In genomic region chr12:31920464-31921405, GRCm38 (mm10) we compare ENCODE assay signal across 12 mouse cellular contexts. TPM values are rescaled to one million over a fixed set of nuclear protein-coding genes. Genes with fewer than 3 reads are reported as not detected.
DNase-seq lines count a peak whose midpoint lies in the region; ATAC-seq and TF ChIP-seq lines count a peak whose summit lies in the region.
"Had no signal": no experiment of that assay in that cellular context is flagged by ENCODE, and none has a peak within 500 bp of the region (broad histone marks: within the 10 kb centered on the region; RNA-seq: fewer than 3 reads in every experiment).

No protein-coding gene starts in this region.

- TF ChIP-seq POLR2A in MEL (IDR thresholded peaks at IDR 0.05; ENCODE audit: control insufficient read depth in 1 of 2, insufficient read depth in 1 of 2, low read depth in 1 of 2, low read length in 2 of 2, poor library complexity in 1 of 2): no peak

- H3K27ac ChIP-seq in kidney, embryonic 15.5 days: no peak overlapping the region
- H3K27ac ChIP-seq in MEL (ENCODE audit: control insufficient read depth, low read depth, low read length): no peak overlapping the region
- H3K27ac ChIP-seq in intestine, postnatal 0 days (ENCODE audit: low read depth, low read length): peak overlapping the region; percentile 22; the same call in 1 of the 2 replicates
- H3K27ac ChIP-seq in liver, embryonic 16.5 days (ENCODE audit: low read length): no peak overlapping the region
- H3K27ac ChIP-seq: heart, embryonic 15.5 days had no signal

- no peak overlapping the region for H3K4me3 ChIP-seq in kidney, embryonic 15.5 days (replicated peaks)
- no peak overlapping the region for H3K4me3 ChIP-seq in MEL (ENCODE audit: control insufficient read depth in 1 of 2, insufficient read depth in 1 of 2, low read depth in 2 of 2, low read length in 2 of 2)
- no peak overlapping the region for H3K4me3 ChIP-seq in intestine, postnatal 0 days (ENCODE audit: low read depth, low read length)
- H3K4me3 ChIP-seq in liver, embryonic 16.5 days (ENCODE audit: low read depth, low read length): no peak overlapping the region
- H3K4me3 ChIP-seq: heart, embryonic 15.5 days had no signal

- TF ChIP-seq CTCF in MEL (IDR thresholded peaks at IDR 0.05 in 2 of 3, conservative IDR thresholded peaks at IDR 0.05 in 1 of 3; ENCODE audit: control insufficient read depth in 1 of 3, insufficient read depth in 1 of 3, low read depth in 2 of 3, low read length in 3 of 3, poor library complexity in 1 of 3, severe bottlenecking in 1 of 3): no peak
- TF ChIP-seq CTCF in intestine, postnatal 0 days (IDR thresholded peaks at IDR 0.05; ENCODE audit: low read depth): no peak

- H3K4me2 ChIP-seq in kidney, embryonic 15.5 days: no peak overlapping the region
- H3K4me2 ChIP-seq in intestine, postnatal 0 days (replicated peaks; ENCODE audit: low read depth): no peak overlapping the region; the same call in 1 of the 2 replicates
- no peak overlapping the region for H3K4me2 ChIP-seq in liver, embryonic 16.5 days (ENCODE audit: low read depth, low read length)
- H3K4me2 ChIP-seq: heart, embryonic 15.5 days had no signal

- 74% methylated on average over 18 of the region's 18 CpGs for WGBS in kidney, embryonic 15.5 days
- WGBS in intestine, postnatal 0 days: 67% methylated on average over 18 of the region's 18 CpGs
- 69% methylated on average over 18 of the region's 18 CpGs for WGBS in liver, embryonic 16.5 days (ENCODE audit: insufficient replicate concordance)

- ATAC-seq in kidney, embryonic 15.5 days (replicated peaks; ENCODE audit: low FRiP score): no peak
- peak; percentile 81 for ATAC-seq in intestine, postnatal 0 days
- ATAC-seq in liver, embryonic 16.5 days (ENCODE audit: low read depth): peak; percentile 69

- no peaks in the 10 kb centered on the region for H3K9me3 ChIP-seq in kidney, embryonic 15.5 days (replicated peaks)
- no peaks in the 10 kb centered on the region for H3K9me3 ChIP-seq in MEL (replicated peaks; ENCODE audit: insufficient read depth, low read length)
- H3K9me3 ChIP-seq in intestine, postnatal 0 days (ENCODE audit: control insufficient read depth): no peaks in the 10 kb centered on the region
- H3K9me3 ChIP-seq in liver, embryonic 16.5 days (replicated peaks; ENCODE audit: control insufficient read depth, low read length): no peaks in the 10 kb centered on the region
- H3K9me3 ChIP-seq: heart, embryonic 15.5 days had no signal

- no peak overlapping the region for H3K9ac ChIP-seq in kidney, embryonic 15.5 days
- H3K9ac ChIP-seq in MEL (ENCODE audit: control insufficient read depth, low read depth, low read length, poor library complexity, severe bottlenecking): no peak overlapping the region
- H3K9ac ChIP-seq in intestine, postnatal 0 days (ENCODE audit: low read depth, low read length): no peak overlapping the region
- H3K9ac ChIP-seq in liver, embryonic 16.5 days (ENCODE audit: low read depth, low read length): no peak overlapping the region
- H3K9ac ChIP-seq: heart, embryonic 15.5 days had no signal

- no peaks in the 10 kb centered on the region for H3K27me3 ChIP-seq in kidney, embryonic 15.5 days
- H3K27me3 ChIP-seq in MEL (ENCODE audit: control insufficient read depth in 1 of 2, insufficient read depth in 2 of 2, low read length in 2 of 2): no peaks in the 10 kb centered on the region
- no peaks in the 10 kb centered on the region for H3K27me3 ChIP-seq in intestine, postnatal 0 days (replicated peaks; ENCODE audit: control insufficient read depth, insufficient read depth, low read length)
- H3K27me3 ChIP-seq in liver, embryonic 16.5 days (ENCODE audit: control insufficient read depth, insufficient read depth, low read depth, low read length): no peaks in the 10 kb centered on the region
- H3K27me3 ChIP-seq: heart, embryonic 15.5 days had no signal

- TF ChIP-seq RAD21 in MEL (IDR thresholded peaks at IDR 0.05; ENCODE audit: low read depth, low read length): no peak

- H3K36me3 ChIP-seq in kidney, embryonic 15.5 days: peaks cover 26% of the 10 kb centered on the region
- peaks cover 0 to 14% of the 10 kb centered on the region in 2 experiments; a peak in 2 of 4 replicates for H3K36me3 ChIP-seq in MEL (ENCODE audit: control insufficient read depth in 1 of 2, insufficient read depth in 2 of 2, low read length in 2 of 2)
- H3K36me3 ChIP-seq in intestine, postnatal 0 days (ENCODE audit: control insufficient read depth, insufficient read depth): peaks cover 19% of the 10 kb centered on the region
- H3K36me3 ChIP-seq in liver, embryonic 16.5 days (ENCODE audit: control insufficient read depth, insufficient read depth): peaks cover 6% of the 10 kb centered on the region; the same call in 1 of the 2 replicates

- H3K79me2 ChIP-seq in MEL (ENCODE audit: control insufficient read depth, insufficient read depth, low read length, poor library complexity): no peaks in the 10 kb centered on the region

- peak; percentile 20 for DNase-seq in kidney, adult 18-20 months
- DNase-seq in MEL (ENCODE audit: low read depth, low spot score): no peak
- no peak for DNase-seq in spleen, postnatal 4 days (ENCODE audit: low spot score in 2 of 2)
- DNase-seq in spleen, adult 18-20 months: no peak
- DNase-seq: cerebellum, adult 9-11 months; embryo, embryonic 11 days; gastrocnemius, postnatal 36 days; right cerebral cortex, postnatal 14 days had no signal

- no peak for TF ChIP-seq EP300 in MEL (IDR thresholded peaks at IDR 0.05; ENCODE audit: low read depth in 1 of 2, low read length in 2 of 2)

- no peaks in the 10 kb centered on the region for H3K4me1 ChIP-seq in kidney, embryonic 15.5 days
- H3K4me1 ChIP-seq in MEL (ENCODE audit: control insufficient read depth in 1 of 2, insufficient read depth in 2 of 2, low read length in 2 of 2): peaks cover 10 to 12% of the 10 kb centered on the region in 2 experiments
- no peaks in the 10 kb centered on the region for H3K4me1 ChIP-seq in intestine, postnatal 0 days (replicated peaks; ENCODE audit: control insufficient read depth, insufficient read depth, low read length)
- peaks cover 2% of the 10 kb centered on the region; the same call in 1 of the 2 replicates for H3K4me1 ChIP-seq in liver, embryonic 16.5 days (ENCODE audit: control insufficient read depth, low read depth, low read length)

TF ChIP-seq in MEL, 35 proteins besides CTCF, POLR2A, EP300 and RAD21:
- no peak for TF ChIP-seq GABPA (IDR thresholded peaks at IDR 0.05; ENCODE audit: low read depth, low read length)
- no peak for TF ChIP-seq MAX (IDR thresholded peaks at IDR 0.05; ENCODE audit: low read length)
- TF ChIP-seq MAFK (IDR thresholded peaks at IDR 0.05; ENCODE audit: borderline replicate concordance, low read depth, low read length): peak; percentile 92

RNA-seq across cellular contexts. Expression of gene Hbp1, which starts 29.6 kb away (rescaled TPM):
- 109 and 113 TPM in 2 replicates for polyA plus RNA-seq in kidney, embryonic 15.5 days (2015; fragmentation: Nextera tagmentation; extraction: Ambion mirVana)
- total RNA-seq in MEL (2012; rRNA removed): 4.3 and 7.2 TPM in 2 replicates
- polyA plus RNA-seq in MEL (2012; ENCODE audit: insufficient read depth in 1 of 2, insufficient read length in 2 of 2, low read depth in 1 of 2, low replicate concordance in 2 of 2, missing spikeins in 1 of 2): 1 to 10 TPM in 1 of 2 experiments, not detected in 1; 8.8 TPM
- polyA plus RNA-seq in intestine, postnatal 0 days (2015; fragmentation: Nextera tagmentation; extraction: Ambion mirVana): 63.3 and 68.0 TPM in 2 replicates
- polyA plus RNA-seq in liver, embryonic 16.5 days (2015; fragmentation: Nextera tagmentation; extraction: Ambion mirVana): 51.5 and 58.8 TPM in 2 replicates
